Mouse (Mus musculus): ENCODE results near the gene Ddx43. TPM values are rescaled to one million over a fixed set of nuclear protein-coding genes. Genes with fewer than 3 reads are reported as not detected.
A peak's percentile ranks its signal among the peaks of the same experiment; 100 is the strongest.

The Ddx43 gene
- polyA plus RNA-seq, 1 experiment from 2014 or later = 0.39 TPM

- Histone ChIP-seq H3K4me3 (no peak overlapping the region), H3K4me2 (replicated peaks) (peak overlapping the region; percentile 70), H3K9me3 (no peaks in the 10 kb centered on the region), H3K27ac (no peak overlapping the region), H3K36me3 (no peaks in the 10 kb centered on the region), H3K9ac (no peak overlapping the region), H3K4me1 (peaks cover 10% of the 10 kb centered on the region; the same call in 1 of the 2 replicates), H3K27me3 (replicated peaks) (0 out of 2 replicates have a peak, but pooled peaks cover 6% of the 10 kb centered on the region)
- WGBS = 35% methylated on average over 8 of the region's 8 CpGs
- peak; percentile 31; the same call in 1 of the 2 replicates for ATAC-seq (ENCODE audit: low FRiP score, low read depth)
These were observed 18.0 kb upstream of the Ddx43 start for GRCm38 (mm10) chr9:78377546-78377945.

GRCm38 (mm10) chr9:78378113-78378785 is 17.3 kb upstream of the Ddx43 start, which contains the start of gene Ooep:
Gene Ooep, minus strand, starts transcription at chr9:78378725.
- H3K4me3 ChIP-seq = peak within 1 kb of the TSS; percentile 29
- H3K27ac ChIP-seq = no peak within 1 kb of the TSS
- H3K27me3 ChIP-seq (replicated peaks) = 0 out of 2 replicates have a peak, but pooled peaks cover 6% of the 10 kb centered on the region
- peak within 1 kb of the TSS; percentile 44; the same call in 1 of the 2 replicates for H3K9ac ChIP-seq
- peak; percentile 92 for ATAC-seq (ENCODE audit: low FRiP score, low read depth)
- WGBS = 7% methylated on average over 22 of the region's 23 CpGs
- H3K4me1 ChIP-seq = peaks cover 10% of the 10 kb centered on the region; the same call in 1 of the 2 replicates
- no peaks in the 10 kb centered on the region for H3K9me3 ChIP-seq
- peak within 1 kb of the TSS; percentile 70 for H3K4me2 ChIP-seq (replicated peaks)
- no peaks in the 10 kb centered on the region for H3K36me3 ChIP-seq

- H3K9ac ChIP-seq = no peak overlapping the region
- no peaks in the 10 kb centered on the region for H3K4me1 ChIP-seq
- H3K9me3 ChIP-seq = no peaks in the 10 kb centered on the region
- no peak overlapping the region for H3K4me2 ChIP-seq (replicated peaks)
- no peaks in the 10 kb centered on the region for H3K36me3 ChIP-seq
- no peaks in the 10 kb centered on the region for H3K27me3 ChIP-seq (replicated peaks)
- no peak overlapping the region for H3K4me3 ChIP-seq
- WGBS = 59% methylated on average over 3 of the region's 3 CpGs
- no peak overlapping the region for H3K27ac ChIP-seq
- ATAC-seq (ENCODE audit: low FRiP score, low read depth) = no peak
These were observed 9.7 kb upstream of the Ddx43 start for GRCm38 (mm10) chr9:78385893-78386292.

- H3K27ac ChIP-seq = no peak overlapping the region
- no peak overlapping the region for H3K4me3 ChIP-seq
- no peak for ATAC-seq (ENCODE audit: low FRiP score, low read depth)
- H3K4me2 ChIP-seq (replicated peaks) = no peak overlapping the region
- H3K9me3 ChIP-seq = no peaks in the 10 kb centered on the region
- 89% methylated on average over 7 of the region's 7 CpGs for WGBS
- no peaks in the 10 kb centered on the region for H3K36me3 ChIP-seq
- no peak overlapping the region for H3K9ac ChIP-seq
- H3K27me3 ChIP-seq (replicated peaks) = no peaks in the 10 kb centered on the region
- H3K4me1 ChIP-seq = no peaks in the 10 kb centered on the region
These were observed 8.6 kb upstream of the Ddx43 start for GRCm38 (mm10) chr9:78386947-78387346.

- H3K27ac ChIP-seq = no peak overlapping the region
- no peak for ATAC-seq (ENCODE audit: low FRiP score, low read depth)
- no peaks in the 10 kb centered on the region for H3K9me3 ChIP-seq
- no peak overlapping the region for H3K4me3 ChIP-seq
- H3K4me1 ChIP-seq = no peaks in the 10 kb centered on the region
- WGBS = 51% methylated on average over 5 of the region's 5 CpGs
- no peaks in the 10 kb centered on the region for H3K36me3 ChIP-seq
- H3K9ac ChIP-seq = no peak overlapping the region
- H3K27me3 ChIP-seq (replicated peaks) = peaks cover 21% of the 10 kb centered on the region
- no peak overlapping the region for H3K4me2 ChIP-seq (replicated peaks)
These were observed 5.6 kb upstream of the Ddx43 start for GRCm38 (mm10) chr9:78389981-78390380.

- H3K36me3 ChIP-seq = no peaks in the 10 kb centered on the region
- H3K4me3 ChIP-seq = no peak overlapping the region
- no peak overlapping the region for H3K4me2 ChIP-seq (replicated peaks)
- no peak for ATAC-seq (ENCODE audit: low FRiP score, low read depth)
- no peak overlapping the region for H3K9ac ChIP-seq
- H3K9me3 ChIP-seq = no peaks in the 10 kb centered on the region
- no peak overlapping the region for H3K27ac ChIP-seq
- 89% methylated on average over 10 of the region's 10 CpGs for WGBS
- peaks cover 7% of the 10 kb centered on the region; the same call in 1 of the 2 replicates for H3K4me1 ChIP-seq
- peaks cover 51% of the 10 kb centered on the region for H3K27me3 ChIP-seq (replicated peaks)
These were observed 1.8 kb upstream of the Ddx43 start for GRCm38 (mm10) chr9:78393741-78394140.

GRCm38 (mm10) chr9:78394602-78395001 is 975 bp upstream of the Ddx43 start:
- Histone ChIP-seq H3K4me3 (no peak overlapping the region), H3K9me3 (no peaks in the 10 kb centered on the region), H3K27me3 (replicated peaks) (peaks cover 51% of the 10 kb centered on the region), H3K36me3 (no peaks in the 10 kb centered on the region), H3K27ac (no peak overlapping the region), H3K9ac (no peak overlapping the region), H3K4me1 (peaks cover 7% of the 10 kb centered on the region; the same call in 1 of the 2 replicates), H3K4me2 (replicated peaks) (no peak overlapping the region)
- ATAC-seq (ENCODE audit: low FRiP score, low read depth) = no peak
- 60% methylated on average over 7 of the region's 7 CpGs for WGBS

GRCm38 (mm10) chr9:78395244-78395629 is 340 bp upstream of the Ddx43 start:
- peaks cover 7% of the 10 kb centered on the region; the same call in 1 of the 2 replicates for H3K4me1 ChIP-seq
- peaks cover 51% of the 10 kb centered on the region for H3K27me3 ChIP-seq (replicated peaks)
- H3K4me2 ChIP-seq (replicated peaks) = peak overlapping the region; percentile 67
- ATAC-seq (ENCODE audit: low FRiP score, low read depth) = no peak
- no peak overlapping the region for H3K9ac ChIP-seq
- WGBS = 38% methylated on average over 11 of the region's 11 CpGs
- H3K4me3 ChIP-seq = peak overlapping the region; percentile 41
- H3K9me3 ChIP-seq = no peaks in the 10 kb centered on the region
- no peaks in the 10 kb centered on the region for H3K36me3 ChIP-seq
- no peak overlapping the region for H3K27ac ChIP-seq

- Histone ChIP-seq H3K9me3 (no peaks in the 10 kb centered on the region), H3K36me3 (no peaks in the 10 kb centered on the region), H3K9ac (no peak overlapping the region; the same call in 1 of the 2 replicates), H3K27me3 (replicated peaks) (peaks cover 51% of the 10 kb centered on the region), H3K4me1 (peaks cover 7% of the 10 kb centered on the region; the same call in 1 of the 2 replicates), H3K27ac (no peak overlapping the region), H3K4me2 (replicated peaks) (peak overlapping the region; percentile 67; the same call in 1 of the 2 replicates), H3K4me3 (peak overlapping the region; percentile 41; the same call in 1 of the 2 replicates)
- WGBS = 68% methylated on average over 9 of the region's 9 CpGs
- ATAC-seq (ENCODE audit: low FRiP score, low read depth) = no peak
These were observed 940 bp downstream of the Ddx43 start for GRCm38 (mm10) chr9:78396517-78396916.

GRCm38 (mm10) chr9:78400570-78400969 is 5.0 kb downstream of the Ddx43 start:
- H3K4me3 ChIP-seq = no peak overlapping the region
- peaks cover 24% of the 10 kb centered on the region for H3K27me3 ChIP-seq (replicated peaks)
- 88% methylated on average over 5 of the region's 5 CpGs for WGBS
- H3K36me3 ChIP-seq = no peaks in the 10 kb centered on the region
- H3K9me3 ChIP-seq = no peaks in the 10 kb centered on the region
- no peak for ATAC-seq (ENCODE audit: low FRiP score, low read depth)
- H3K9ac ChIP-seq = no peak overlapping the region
- H3K4me2 ChIP-seq (replicated peaks) = no peak overlapping the region
- peaks cover 6% of the 10 kb centered on the region; the same call in 1 of the 2 replicates for H3K4me1 ChIP-seq
- no peak overlapping the region for H3K27ac ChIP-seq

GRCm38 (mm10) chr9:78401596-78401995 is 6.0 kb downstream of the Ddx43 start:
- 94% methylated on average over 7 of the region's 7 CpGs for WGBS
- no peaks in the 10 kb centered on the region for H3K9me3 ChIP-seq
- no peak overlapping the region for H3K4me3 ChIP-seq
- H3K36me3 ChIP-seq = no peaks in the 10 kb centered on the region
- no peaks in the 10 kb centered on the region for H3K4me1 ChIP-seq
- no peak overlapping the region for H3K9ac ChIP-seq
- no peak for ATAC-seq (ENCODE audit: low FRiP score, low read depth)
- H3K27me3 ChIP-seq (replicated peaks) = peaks cover 14% of the 10 kb centered on the region
- H3K4me2 ChIP-seq (replicated peaks) = no peak overlapping the region
- no peak overlapping the region for H3K27ac ChIP-seq

GRCm38 (mm10) chr9:78427362-78427781 is 31.8 kb downstream of the Ddx43 start:
- Histone ChIP-seq H3K4me1 (no peaks in the 10 kb centered on the region), H3K27me3 (replicated peaks) (no peaks in the 10 kb centered on the region), H3K27ac (no peak overlapping the region), H3K4me2 (replicated peaks) (peak overlapping the region; percentile 63), H3K4me3 (peak overlapping the region; percentile 27), H3K9me3 (no peaks in the 10 kb centered on the region), H3K9ac (peak overlapping the region; percentile 38; the same call in 1 of the 2 replicates), H3K36me3 (no peaks in the 10 kb centered on the region)
- no peak for ATAC-seq (ENCODE audit: low FRiP score, low read depth)
- 30% methylated on average over 27 of the region's 27 CpGs for WGBS
